Mouse (Mus musculus): ENCODE measurements at regions not wholly inside any gene's neighbourhood (a gene's known extent, or its start where the extent isn't known, plus 50 kb on each side); places are given as distances from the start of the nearest gene placed in this dataset.

DNA sequence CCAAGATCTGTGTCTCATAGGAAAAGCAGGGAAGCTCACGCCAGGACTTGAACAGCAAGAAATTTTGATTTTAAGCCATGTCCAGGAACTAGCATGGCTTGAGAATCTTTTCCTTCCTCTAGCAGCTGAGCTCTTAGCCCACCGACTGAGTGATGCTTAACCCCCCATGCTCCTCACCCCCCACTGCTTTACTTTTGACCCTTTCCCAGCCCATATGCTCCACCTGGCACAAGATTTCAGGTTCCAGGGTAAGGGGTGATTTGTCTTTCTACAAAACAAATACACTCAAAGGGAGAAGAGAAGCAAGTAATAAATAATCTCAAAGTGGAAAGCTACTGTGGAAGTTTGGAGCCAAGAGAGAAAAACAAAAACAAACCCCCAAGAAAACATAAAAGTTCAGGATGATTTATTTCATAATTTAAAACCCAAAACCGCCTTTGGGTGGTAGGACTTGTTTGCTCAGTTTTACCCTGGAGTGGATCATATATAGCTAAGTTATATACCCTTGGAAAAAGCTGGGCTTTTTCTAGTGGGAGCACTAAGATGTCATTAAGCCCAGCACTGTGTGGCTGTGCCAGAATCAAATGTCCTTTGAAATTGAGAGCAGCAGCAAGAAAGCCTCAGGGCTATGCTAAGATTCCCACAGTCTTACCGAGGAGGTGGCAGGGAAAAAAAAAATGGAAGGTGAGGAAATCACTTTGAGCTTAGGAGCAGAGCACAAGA, 372.4 kb upstream of the Isx start:
- no peak for DNase-seq (ENCODE audit: low spot score in 2 of 2)

GRCm38 (mm10) chr8:74501291-74501690, 371.7 kb upstream of the Isx start:
- peak in 1 of 2 experiments; percentile 14 for DNase-seq (ENCODE audit: low spot score in 2 of 2)
